Mouse (Mus musculus): ENCODE measurements at regions not wholly inside any gene's neighbourhood (a gene's known extent, or its start where the extent isn't known, plus 50 kb on each side); places are given as distances from the start of the nearest gene placed in this dataset.

DNA sequence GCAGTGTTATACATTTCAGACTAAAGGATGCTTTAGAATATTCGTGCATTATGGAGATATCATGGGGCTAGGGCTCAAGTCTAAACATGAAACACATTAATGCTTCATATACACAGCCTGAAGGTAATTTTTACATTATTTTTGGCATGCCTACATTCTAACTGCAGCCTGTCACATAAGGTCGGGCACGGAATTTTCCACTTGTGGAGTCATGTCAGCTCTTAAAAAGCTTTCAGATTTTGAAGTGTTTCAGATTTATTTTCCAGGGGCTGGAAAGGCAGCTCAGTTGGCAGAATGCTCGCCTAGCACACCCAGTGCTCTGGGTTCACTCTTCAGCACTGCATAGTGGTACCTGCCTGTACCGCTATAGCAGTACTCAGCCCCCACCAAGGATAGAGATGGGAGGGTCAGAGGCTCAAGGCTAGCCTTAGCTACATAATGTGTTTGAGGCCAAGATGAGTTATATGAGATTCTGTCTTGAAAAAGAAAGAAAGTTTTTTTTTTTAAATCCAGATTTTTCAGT is 214.6 kb upstream of the Jarid2 start:
- TF ChIP-seq CTCF (IDR thresholded peaks at IDR 0.05; ENCODE audit: extremely low read depth, insufficient read length, insufficient replicate concordance, low read depth, low read length): no peak
- TF ChIP-seq POLR2A (IDR thresholded peaks at IDR 0.05; ENCODE audit: low read depth, low read length): no peak

Measured in small intestine, adult 2 months (tissue).